Mouse (Mus musculus) central nervous system, embryonic 11.5 days (tissue): ENCODE data around the gene Arrdc2. TPM values are rescaled to one million over a fixed set of nuclear protein-coding genes. Genes with fewer than 3 reads are reported as not detected.

Source experiments
- polyA plus RNA-seq: library from polyadenylated mRNA; depleted of rRNA; stranded (reverse); fragments of >200 nt; gene quantifications from 2 replicates; pipeline ENCODE4 v1.2.3, GENCODE M21; 2012; rRNA removed

The Arrdc2 gene
- polyA plus RNA-seq: 20.3 and 21.5 TPM in 2 replicates

GRCm38 (mm10) chr8:70839408-70840351 lies at the start of gene Arrdc2:
Arrdc2 (minus strand) TSS chr8:70839720.

GRCm38 (mm10) chr8:70873364-70873985 lies 34.0 kb upstream of the Arrdc2 start, which contains the start of gene Ccdc124:
Ccdc124 (minus strand) TSS chr8:70873935.

GRCm38 (mm10) chr8:70862824-70863641 lies 23.5 kb upstream of the Arrdc2 start, which contains the start of gene Kcnn1:
Kcnn1 (minus strand) TSS chr8:70863258.

GRCm38 (mm10) chr8:70808239-70808638 lies 31.3 kb downstream of the Arrdc2 start, which contains the start of gene Il12rb1:
Il12rb1 (plus strand) TSS chr8:70808449.

GRCm38 (mm10) chr8:70804481-70805206 lies 34.9 kb downstream of the Arrdc2 start, which contains the start of gene Mast3:
Mast3 (minus strand) TSS chr8:70805054.

Other genes starting within 250 kb of the Arrdc2 start
- 87.0 and 171 TPM in 2 replicates for gene Isyna1, start 245.3 kb downstream of the Arrdc2 start, polyA plus RNA-seq
- 81.3 and 117 TPM in 2 replicates for gene Ssbp4, start 230.8 kb downstream of the Arrdc2 start, polyA plus RNA-seq
- 0.88 and 1.00 TPM in 2 replicates for gene Lrrc25, start 223.6 kb downstream of the Arrdc2 start, polyA plus RNA-seq
- 0.32 and 0.54 TPM in 2 replicates for gene Gdf15, start 207.3 kb downstream of the Arrdc2 start, polyA plus RNA-seq
- 61.8 and 88.1 TPM in 2 replicates for gene Pgpep1, start 179.3 kb downstream of the Arrdc2 start, polyA plus RNA-seq
- gene Lsm4, start 166.5 kb downstream of the Arrdc2 start, polyA plus RNA-seq: 217 and 299 TPM in 2 replicates
- gene Jund, start 140.8 kb downstream of the Arrdc2 start, polyA plus RNA-seq: 179 and 228 TPM in 2 replicates
- gene Iqcn, start 136.3 kb downstream of the Arrdc2 start, polyA plus RNA-seq: 0.04 and 0.05 TPM in 2 replicates
- gene Gm3336, start 121.2 kb downstream of the Arrdc2 start, polyA plus RNA-seq: 0.06 TPM in 1 of 2 replicates, not detected in the other
- 0.82 and 0.89 TPM in 2 replicates for gene Pde4c, start 116.0 kb downstream of the Arrdc2 start, polyA plus RNA-seq
- gene Rab3a, start 85.0 kb downstream of the Arrdc2 start, polyA plus RNA-seq: 28.0 and 50.3 TPM in 2 replicates
- 18.0 and 20.3 TPM in 2 replicates for gene Mpv17l2, start 78.8 kb downstream of the Arrdc2 start, polyA plus RNA-seq
- gene Pik3r2, start 63.0 kb downstream of the Arrdc2 start, polyA plus RNA-seq: 73.4 and 81.4 TPM in 2 replicates
- 19.0 and 27.4 TPM in 2 replicates for gene Mast3, start 34.7 kb downstream of the Arrdc2 start, polyA plus RNA-seq
- 0.06 and 0.08 TPM in 2 replicates for gene Il12rb1, start 31.3 kb downstream of the Arrdc2 start, polyA plus RNA-seq
- gene Kcnn1, start 23.5 kb upstream of the Arrdc2 start, polyA plus RNA-seq: 22.8 and 23.7 TPM in 2 replicates
- 99.7 and 174 TPM in 2 replicates for gene Ccdc124, start 34.2 kb upstream of the Arrdc2 start, polyA plus RNA-seq
- 0.77 and 0.89 TPM in 2 replicates for gene Slc5a5, start 53.0 kb upstream of the Arrdc2 start, polyA plus RNA-seq
- gene Rpl18a, start 57.7 kb upstream of the Arrdc2 start, polyA plus RNA-seq: 4,741 and 5,161 TPM in 2 replicates
- 53.2 and 73.9 TPM in 2 replicates for gene Map1s, start 66.2 kb upstream of the Arrdc2 start, polyA plus RNA-seq